Mouse (Mus musculus): ENCODE measurements around the gene Tfg.

Tfg gene

GRCm38 (mm10) chr16:56645251-56645650 is 72.0 kb downstream of the Tfg start:
- DNase-seq (ENCODE audit: low spot score in 2 of 2) = no peak

Measured in right cerebral cortex, postnatal 10 days (tissue).